Mouse (Mus musculus) adrenal gland, postnatal 4 days (tissue): ENCODE data around the gene Gstp2. TPM values are rescaled to one million over a fixed set of nuclear protein-coding genes. Genes with fewer than 3 reads are reported as not detected.
"Not testable (repeated sequence)": the region's sequence is repeated elsewhere in the genome, so short reads cannot be mapped to it uniquely, and the experiment has no call there.

Source experiments
- DNase-seq, 2 experiments: peaks; one replicate each; pipeline ENCODE4 v3.0.0; 2021 to 2022; ENCODE audit warnings: low spot score in 2 of 2, mixed read lengths in 2 of 2
- total RNA-seq, 2 experiments: library from RNA; stranded (reverse); gene quantifications; 2 replicates each; pipeline ENCODE4 v1.2.3; 2021

Gene Gstp2
- total RNA-seq, 2 experiments from 2014 or later: 52.6 to 68.8 TPM

DNA sequence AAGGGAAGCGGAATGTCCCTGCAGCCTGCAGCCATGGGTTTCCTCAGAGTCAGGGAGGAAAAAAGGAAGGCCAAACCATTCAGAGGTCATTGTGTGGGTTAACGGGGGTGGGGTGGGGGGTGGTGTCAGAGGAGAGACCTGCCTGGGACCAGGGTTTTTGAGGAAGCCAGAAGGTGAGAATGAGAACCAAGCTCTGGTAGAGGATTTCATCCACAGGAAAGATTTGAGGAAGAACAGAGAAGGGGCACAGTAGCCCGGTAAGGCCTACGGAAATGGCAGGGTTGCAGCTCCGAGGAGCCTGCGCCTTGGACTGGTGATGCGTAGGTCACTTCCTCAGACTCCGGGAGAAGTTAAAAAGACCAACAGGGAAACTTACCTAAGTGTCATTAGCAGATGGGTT is 24.9 kb upstream of the Gstp2 start:
- no peak for DNase-seq

DNA sequence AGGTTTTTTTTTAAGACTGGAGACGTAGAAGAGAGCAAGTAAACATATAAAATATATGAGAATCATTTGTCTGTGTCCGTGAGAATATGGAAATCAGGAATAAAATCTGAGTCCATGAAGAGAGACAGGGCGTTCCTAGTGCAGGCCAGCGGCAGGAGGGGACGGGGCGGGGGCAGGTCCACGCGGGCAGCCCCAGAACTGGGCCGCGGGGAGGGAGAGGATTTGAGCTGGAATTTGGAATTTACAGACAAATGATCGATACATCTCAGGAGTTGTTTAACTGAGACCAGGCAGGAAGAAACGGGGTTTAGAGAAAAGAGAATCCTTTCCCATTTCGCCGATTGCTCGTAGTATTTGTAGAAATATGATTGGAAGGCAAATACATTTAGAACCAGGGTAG is 24.5 kb upstream of the Gstp2 start:
- no peak for DNase-seq

DNA sequence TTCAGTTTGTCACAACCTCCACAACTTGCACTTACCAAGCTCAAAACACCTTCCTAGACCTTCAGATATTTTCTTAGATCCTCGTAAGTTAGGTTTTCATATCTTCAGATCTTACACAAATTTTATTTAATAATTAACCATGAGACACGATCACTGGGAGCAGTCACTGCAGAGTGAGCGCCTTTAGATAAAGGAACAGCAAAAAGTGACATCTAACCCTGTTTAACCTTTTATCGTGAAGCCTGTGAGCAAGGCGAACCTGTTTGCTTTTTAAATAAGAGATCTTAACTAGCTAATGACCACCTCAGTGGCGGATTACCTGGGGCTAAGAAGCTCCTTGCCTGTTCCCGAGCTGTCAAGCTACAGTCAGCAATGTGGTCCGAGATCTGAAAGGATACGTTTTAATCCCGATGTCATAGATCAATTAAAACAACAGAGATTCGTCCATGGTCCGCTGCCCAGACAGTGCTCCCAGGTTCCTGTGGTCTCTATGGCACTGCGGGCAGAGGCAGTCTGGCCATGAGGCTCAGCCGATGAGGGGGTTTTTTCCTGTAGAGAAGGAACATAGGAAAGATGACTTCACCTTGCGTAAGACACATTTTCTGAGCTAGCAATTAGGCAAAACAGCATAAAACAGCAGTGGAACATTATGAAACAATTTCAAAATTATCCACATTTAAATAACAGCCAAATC is 23.0 kb upstream of the Gstp2 start:
- DNase-seq: no peak

DNA sequence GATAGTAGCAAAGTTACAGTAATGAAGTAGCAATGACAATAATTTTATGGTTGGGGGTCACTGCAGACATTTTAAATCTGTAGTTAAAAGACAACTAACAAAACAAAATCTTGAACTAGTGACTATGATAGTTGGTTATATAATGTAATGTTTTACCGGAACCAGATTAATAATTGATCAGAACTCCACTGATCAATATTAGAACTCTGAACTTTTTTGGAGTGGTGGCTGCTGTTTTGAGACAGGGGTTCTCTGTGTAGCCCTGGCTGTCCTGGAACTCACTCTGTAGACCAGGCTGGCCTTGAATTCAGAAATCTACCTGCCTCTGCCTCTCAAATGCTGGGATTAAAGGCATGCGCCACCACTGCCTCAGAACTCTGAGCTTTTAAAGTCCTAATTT is 22.4 kb upstream of the Gstp2 start:
- not testable (repeated sequence) for DNase-seq

DNA sequence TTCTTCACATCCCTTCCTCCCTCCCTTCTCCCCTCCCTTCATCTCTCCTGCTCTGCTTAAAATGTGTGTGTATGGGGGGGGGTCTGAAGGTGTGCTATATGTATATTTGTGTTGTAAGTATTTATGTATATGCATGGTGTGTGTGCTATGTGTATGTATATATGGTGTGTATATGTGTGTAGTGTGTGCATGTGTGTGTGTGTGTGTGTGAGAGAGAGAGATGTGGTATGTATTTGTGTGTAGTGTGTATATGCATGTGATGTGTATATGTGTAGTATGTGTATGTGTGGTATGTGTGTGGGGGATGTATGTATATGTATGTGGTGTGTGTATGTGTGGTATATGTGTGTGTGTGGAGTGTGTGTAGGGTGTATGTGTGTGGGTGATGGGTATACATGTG is 21.1 kb upstream of the Gstp2 start:
- DNase-seq: no peak

DNA sequence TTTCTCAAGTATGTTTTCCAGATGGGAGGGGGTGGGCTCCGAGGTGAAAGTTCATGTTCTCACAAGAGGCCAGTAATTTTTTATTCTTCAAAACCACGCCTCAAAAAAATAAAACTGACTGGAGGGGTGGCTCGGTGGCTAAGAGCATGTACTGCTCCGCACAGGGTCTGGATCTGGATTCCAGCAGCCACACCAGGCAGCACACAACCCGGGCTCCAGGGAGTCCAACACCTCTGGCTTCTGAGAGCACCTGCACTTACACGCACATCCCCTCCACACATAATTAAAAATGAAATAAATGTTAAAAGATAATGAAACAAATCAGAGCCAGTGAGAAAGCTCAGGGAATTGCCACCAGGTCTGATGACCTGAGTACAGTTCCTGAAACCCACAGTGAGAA is 20.5 kb upstream of the Gstp2 start:
- no peak for DNase-seq

DNA sequence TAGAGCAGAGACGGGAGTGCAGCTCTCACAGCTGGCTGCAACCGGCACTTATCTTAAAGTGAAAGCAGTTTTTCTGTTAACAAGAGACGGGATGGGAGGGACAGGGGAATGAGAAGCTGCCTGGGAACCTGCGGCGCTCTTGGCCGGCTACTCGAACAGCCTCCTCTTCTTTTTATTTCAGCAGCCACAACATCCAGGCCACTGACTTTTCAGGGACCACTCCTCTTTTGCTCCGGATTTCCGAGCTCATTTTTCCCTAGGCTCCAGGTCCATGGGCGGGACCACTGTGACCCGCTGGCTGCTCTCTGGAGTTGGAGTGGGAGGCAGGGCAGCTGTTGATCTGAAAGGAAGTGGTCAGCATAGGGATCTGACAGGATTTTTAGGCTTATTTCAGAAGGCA is 18.7 kb upstream of the Gstp2 start:
- DNase-seq: not testable (repeated sequence)

DNA sequence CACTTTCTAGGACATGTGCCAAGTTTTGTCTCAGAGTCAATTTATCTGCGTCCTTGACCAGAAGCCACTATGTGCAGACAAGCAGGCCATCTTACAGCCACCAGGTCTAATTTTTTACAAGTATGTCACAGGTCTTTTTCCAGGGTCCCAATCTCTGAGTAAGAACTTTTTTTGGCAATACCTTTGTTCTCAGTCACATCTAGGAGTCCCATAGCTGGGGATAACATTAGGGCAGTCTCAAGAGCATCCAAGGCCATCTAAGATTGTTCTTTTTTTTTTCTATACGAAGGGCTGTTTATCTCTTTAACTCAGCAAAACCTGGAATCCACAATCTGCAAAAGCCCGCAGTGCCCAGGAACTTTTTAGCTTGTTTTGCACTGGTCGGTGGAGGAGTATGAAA is 17.5 kb upstream of the Gstp2 start:
- DNase-seq: not testable (repeated sequence)

DNA sequence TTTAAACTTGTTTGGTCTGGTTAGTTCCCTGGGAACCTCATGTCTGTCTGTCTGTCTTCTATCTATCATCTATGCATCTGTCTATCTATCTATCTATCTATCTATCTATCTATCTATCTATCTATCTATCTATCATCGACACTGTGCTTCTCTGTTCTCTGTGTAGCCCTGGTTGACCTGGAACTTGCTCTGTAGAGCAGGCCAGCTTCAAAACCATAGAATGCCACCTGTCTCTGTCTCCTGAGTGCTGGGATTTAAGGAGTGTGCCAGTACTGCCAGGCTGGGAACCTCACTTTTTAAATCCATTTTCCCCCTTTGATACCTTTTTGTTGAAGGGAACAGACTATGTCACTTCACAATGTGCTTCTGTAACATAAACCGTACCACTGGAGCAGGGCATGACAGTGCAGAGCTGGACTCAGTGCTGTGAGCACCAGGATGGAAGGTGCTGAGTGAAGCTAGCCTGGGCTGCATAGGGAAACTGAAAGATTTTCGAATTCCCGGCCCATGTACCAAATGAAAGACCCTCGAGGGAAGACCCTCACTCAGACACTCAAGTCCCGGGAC is 15.2 kb upstream of the Gstp2 start:
- no peak for DNase-seq

DNA sequence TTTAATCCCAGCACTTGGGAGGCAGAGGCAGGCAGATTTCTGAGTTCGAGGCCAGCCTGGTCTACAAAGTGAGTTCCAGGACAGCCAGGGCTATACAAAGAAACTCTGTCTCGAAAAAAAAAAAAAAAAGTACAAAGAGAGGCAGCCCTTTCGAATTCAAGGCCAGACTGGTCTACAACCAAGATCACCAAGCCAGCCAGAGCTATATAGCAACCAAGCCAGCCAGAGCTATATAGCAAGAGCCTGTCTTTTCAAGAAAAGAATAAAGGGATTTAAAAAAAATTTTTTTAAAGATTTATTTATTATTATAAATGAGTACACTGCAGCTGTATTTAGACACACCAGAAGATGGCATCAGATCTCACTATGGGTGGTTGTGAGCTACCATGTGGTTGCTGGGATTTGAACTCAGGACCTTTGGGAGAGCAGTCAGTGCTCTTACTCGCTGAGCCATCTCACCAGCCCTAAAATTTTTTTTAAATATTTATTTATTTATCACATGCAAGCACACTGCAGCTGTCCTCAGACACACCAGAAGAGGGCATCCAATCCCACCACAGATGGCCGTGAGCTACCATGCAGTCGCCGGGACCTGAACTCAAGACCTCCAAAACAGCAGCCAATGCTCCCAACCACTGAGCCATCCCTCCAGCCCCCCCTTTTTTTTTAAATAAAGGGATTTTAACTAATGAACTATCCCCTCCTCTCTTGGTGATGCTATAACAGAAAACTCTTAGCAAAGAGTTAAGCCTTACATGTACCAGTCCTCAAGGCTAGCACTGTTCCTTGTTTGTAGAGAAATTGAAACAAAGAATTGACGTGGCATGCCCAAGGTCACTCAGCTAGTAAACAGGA is 14.4 kb upstream of the Gstp2 start:
- DNase-seq: not testable (repeated sequence)

DNA sequence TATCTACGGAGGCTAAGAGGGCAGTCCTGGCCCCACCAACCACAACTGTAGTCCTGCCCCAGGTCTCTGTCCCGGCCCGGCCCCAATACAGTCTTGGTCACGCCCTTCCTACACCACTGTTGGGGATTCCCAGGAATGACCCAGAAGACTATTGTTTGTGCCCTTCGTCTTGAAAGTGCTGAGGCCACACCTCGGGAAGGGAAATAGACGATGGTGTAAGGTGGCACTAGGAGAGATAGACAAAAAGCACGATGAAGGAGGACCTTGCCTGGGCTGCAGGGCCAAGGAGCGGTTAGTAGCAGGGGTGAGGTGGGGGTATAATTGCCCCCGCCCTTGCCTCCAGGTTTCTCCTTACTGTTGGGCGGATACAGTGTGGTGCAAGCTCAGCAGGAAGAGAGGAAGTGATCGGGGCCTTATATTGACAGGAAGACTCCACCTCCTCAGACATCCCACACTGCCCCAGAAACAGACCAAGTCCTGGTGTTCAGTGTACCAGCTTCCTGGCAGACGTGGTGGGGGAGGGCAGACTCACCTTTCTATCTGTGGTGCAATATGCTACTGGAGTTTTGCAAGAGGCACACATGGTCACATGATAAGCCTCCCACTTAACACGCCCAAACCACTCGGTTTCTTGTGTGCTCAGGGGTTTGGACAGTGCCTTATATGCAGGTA is 13.4 kb upstream of the Gstp2 start, which contains the start of gene Gstp3:
Gene Gstp3 (minus strand): TSS at position 501 of the 672 bp plus-strand sequence.
- no peak for DNase-seq

DNA sequence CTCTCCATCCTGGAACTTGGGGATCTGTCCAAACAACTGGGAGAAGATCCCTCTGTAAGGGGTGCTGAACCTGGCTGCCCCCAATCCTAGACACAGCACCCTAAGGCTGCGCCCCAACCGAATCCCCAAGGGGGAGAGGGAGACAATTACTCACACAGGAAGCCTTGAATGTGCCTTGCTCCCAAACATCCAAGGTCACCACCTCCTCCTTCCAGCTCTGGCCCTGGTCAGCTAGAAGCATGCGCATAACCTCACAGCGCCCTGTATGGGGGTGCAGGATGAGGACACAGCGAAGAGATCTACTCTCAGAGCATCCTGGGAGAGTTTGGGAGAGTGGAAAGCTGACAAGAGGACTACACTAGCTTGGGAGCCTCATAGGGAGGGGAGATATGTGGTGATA is 12.8 kb upstream of the Gstp2 start:
- no peak for DNase-seq

DNA sequence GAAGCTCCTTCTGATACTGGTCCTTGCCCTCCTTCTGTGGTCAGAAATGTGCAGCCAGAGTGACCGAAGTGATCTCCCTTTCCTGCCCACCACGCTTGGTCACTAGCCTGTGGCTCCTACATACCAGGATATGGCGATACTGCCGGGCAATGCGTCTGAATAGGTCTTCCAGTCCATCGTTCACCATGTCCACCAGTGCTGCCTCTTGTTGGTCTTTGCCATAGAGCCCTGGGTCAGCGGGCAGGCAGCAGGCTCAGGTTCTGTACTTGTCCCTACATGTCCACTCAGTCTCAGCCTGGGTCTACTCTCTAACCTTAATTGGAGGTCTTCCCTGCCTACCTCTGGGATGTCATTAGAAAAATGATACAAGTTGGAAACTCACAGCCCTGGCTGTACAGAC is 12.1 kb upstream of the Gstp2 start:
- no peak for DNase-seq

DNA sequence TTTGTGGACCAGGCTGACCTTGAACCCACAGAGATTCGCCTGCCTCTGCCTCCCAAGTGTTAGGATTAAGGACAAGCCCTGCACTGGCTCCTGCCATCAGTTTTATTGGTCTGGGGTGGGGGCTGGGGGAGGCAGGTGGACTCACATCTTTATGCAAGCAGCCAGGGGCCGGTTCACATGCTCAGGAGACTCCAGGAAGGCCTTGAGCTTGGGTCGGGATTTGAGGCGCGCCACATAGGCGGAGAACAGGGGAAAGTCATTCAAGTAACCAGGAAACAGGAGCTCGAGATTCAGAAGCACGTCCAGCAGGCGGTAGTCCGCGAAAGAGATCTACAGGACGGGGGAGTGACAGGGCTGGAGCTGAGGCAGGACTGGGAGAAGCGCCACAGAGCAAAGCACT is 11.6 kb upstream of the Gstp2 start:
- DNase-seq: no peak

DNA sequence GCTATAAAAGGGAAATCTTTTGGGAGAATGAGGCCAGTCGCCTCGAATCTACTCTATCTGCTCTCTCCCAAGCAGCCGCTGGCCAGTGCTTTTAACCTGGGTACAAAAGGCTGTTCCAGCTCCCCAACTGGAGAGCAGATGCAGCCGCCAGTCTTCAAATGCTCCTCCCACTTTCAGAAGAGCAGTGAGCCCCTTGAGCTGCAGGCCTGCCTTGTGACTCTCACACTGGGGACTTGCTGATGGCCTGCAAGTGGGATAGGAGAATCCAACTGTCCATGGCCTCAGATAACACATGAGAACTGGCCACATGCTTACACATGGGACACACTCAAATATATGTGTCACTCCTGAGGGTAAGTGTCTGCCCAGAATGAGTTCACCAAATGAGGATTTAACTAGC is 10.9 kb upstream of the Gstp2 start:
- no peak for DNase-seq

DNA sequence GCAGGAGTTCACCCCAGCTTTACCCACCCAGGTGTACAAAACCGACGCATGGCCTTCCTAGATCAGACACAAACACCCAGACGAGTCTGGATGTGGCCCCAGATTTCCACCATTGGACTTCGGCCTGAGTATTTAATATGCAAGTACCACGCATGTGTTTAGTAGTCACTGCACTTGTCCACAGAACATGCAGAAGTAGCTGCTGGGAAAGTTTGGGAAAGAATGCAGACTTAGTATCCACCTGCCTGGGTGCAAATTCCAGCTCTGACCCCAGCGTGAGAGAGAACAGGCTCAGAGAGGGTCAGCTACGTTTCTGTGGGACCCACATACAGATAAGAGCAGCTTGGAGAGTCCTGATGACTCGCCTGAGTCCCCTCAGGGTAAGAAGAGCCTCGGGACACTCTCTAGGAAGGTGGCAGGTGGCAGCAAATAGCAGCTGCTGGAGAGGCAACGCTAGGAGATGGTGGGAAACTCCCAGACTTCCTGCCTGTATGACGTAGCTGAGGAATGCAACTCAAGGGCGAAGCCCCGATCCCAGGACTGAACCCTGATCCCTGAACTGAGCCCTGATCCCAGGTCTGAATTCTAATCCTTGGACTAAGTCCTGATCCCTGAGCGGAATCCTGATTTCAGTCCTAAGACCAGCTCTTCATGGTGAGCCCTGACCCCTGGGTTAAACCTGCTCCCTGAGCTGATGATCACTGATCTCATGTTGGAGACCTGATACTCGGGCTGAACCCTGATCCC is 10.3 kb upstream of the Gstp2 start:
- no peak for DNase-seq

DNA sequence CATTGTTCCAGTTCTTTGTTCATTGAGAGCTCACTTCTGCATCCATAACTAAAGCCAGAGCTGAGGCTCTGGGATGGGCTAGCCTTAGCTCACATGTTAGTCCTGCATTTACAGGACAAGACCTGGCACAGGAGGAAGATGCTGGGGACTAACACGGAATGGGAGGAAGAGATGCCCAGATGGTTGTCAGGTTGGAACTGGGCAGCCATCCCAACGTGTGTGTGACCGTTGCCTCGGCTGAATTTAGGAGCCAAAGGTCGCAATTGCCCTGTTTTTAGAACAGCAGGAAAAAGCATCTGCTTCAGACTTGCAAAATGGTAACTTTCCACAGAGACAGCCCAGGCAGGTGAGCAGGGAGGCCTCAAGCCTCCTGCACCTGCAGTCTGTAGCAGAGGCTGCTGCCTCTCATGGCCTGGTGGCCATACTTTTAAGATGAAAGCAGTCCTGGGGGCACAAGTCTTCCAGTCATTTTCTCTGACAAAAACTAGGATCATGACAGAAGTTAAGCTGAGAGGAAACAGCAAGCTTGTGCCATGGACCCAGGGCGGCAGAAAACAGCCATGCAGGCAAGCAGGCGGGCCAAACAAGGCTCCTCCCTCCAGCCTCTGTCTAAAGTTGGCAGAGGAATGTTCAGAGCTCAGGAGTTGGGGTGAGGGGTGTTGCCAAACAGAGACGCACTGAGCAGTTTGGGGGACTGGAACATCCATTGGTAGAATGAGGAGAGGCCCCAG is 9.6 kb upstream of the Gstp2 start:
- no peak for DNase-seq

DNA sequence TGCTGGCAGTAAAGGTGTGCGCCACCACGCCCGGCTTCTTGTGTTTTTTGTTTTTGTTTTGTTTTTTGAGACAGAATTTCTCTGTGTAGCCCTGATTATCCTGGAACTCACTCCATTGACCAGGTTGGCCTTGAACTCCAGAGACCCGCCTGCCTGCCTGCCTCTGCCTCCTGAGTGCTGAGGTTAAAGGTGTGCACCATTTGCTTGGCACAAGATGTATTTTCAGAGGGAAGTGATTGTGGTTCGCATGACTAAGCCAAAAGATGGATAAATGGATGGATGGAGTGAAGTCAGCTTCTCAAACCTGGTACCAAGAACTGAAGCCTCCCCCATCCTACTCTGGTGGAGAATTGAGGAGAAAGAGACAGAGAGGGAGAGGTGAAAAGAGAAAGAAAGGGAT is 8.8 kb upstream of the Gstp2 start:
- DNase-seq: no peak

DNA sequence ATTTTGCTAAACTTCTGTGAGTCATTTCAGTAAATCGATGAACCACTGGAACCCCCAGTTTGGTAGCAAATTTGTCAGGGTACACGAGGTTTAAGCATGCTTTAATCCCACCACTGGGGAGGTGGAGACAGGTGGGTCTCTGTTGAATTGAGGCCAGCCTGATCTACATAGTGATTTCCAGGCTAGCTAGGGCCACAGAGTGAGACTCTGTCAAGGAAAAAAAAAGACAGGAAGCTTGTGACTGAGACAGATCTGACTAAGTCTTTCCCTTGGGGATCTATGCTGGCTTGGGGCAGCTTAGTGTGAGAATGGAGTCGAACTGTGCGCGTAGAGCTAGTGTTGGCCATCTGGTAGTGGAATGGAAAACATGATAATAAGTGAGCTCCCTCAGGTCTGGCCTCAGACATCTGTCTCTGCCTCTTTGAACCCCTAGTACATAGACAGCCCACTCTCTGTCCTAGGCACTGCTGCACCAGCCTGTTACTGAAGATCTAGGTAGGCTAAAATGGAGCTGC is 6.8 kb upstream of the Gstp2 start:
- DNase-seq: no peak
